Mouse (Mus musculus): ENCODE measurements at regions not wholly inside any gene's neighbourhood (a gene's known extent, or its start where the extent isn't known, plus 50 kb on each side); places are given as distances from the start of the nearest gene placed in this dataset.

DNA sequence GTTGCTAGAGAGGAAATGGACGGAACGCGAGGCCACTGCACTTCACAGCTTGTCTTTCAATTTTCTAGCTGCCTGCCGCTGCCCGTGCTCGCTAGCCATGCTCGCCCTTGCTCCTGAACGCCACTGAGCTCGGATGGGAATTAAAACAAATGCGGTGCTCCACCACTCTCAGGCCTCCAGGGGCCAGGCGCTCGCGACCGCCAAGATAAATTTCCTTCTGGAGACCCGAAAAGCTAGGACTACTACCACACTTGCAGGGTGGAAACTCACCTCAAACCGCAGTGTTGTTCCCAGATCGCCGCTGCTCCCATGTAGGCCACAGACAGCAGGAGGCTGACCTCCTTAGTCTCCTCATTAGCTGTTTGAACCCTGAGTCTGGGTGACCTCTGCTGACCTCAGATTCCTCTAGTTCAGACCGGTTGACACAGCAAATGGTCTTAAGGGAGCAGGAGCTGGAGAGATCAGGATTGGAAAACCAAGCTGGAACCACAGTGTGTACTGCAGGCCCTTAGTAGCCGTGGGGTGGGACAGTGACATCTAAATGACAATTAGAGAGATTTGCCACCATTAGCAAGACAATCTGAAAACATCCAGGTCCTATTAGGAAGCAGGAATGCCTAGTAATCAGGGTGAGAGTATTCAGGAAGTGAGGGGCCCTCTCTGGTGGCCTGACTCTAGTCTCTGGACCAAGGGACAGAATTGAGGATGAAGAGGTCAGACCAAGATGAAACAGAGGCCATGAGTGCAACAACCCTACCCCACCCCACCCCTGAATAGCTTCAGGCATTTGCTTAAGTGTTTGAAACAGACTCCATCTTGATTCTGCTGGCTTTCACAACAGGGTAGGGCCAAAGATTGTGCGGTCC lies 94.1 kb downstream of the Fam53a start:
- Histone ChIP-seq H3K27ac (ENCODE audit: low read depth, low read length) (no peak overlapping the region), H3K9ac (ENCODE audit: low read length) (no peak overlapping the region), H3K9me3 (ENCODE audit: control insufficient read depth, low read length) (no peaks in the 10 kb centered on the region), H3K4me2 (ENCODE audit: low read depth, low read length, severe bottlenecking) (peak overlapping the region; percentile 24; the same call in 1 of the 2 replicates), H3K4me1 (replicated peaks; ENCODE audit: control insufficient read depth, insufficient read depth, low read length) (peaks cover 5% of the 10 kb centered on the region; the same call in 1 of the 2 replicates), H3K36me3 (ENCODE audit: control insufficient read depth, insufficient read depth, low read length) (no peaks in the 10 kb centered on the region), H3K4me3 (ENCODE audit: low read depth, low read length) (no peak overlapping the region), H3K27me3 (ENCODE audit: control insufficient read depth, insufficient read depth, low read length) (peaks cover 85% of the 10 kb centered on the region)
- 5% methylated on average over 21 of the region's 21 CpGs for WGBS
- no peak for DNase-seq (ENCODE audit: low spot score)
- ATAC-seq (replicated peaks; ENCODE audit: low FRiP score), result no peak

DNA sequence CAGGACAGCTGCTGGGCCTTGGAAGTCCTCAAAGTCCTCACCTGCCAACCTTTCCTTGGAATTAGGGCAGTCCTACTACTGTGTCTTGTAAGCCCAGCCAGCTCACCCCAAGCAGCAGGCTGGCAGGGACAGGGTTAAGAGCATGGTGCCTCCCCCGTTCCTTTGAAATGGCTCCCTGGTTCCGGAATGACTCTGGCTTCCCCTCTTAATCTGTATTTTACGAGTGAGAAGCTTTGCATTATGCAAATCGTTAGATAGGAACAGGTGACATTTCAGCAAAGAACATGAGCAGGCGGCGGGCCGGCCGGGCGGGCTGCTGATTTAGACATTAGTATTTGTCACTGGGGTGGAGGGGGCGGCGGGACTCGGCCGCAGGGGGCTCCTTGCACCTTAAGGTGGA lies 95.1 kb downstream of the Fam53a start:
- no peak for ATAC-seq (replicated peaks; ENCODE audit: low FRiP score)
- Histone ChIP-seq H3K27me3 (ENCODE audit: control insufficient read depth, insufficient read depth, low read length) (peaks cover 76% of the 10 kb centered on the region), H3K9me3 (ENCODE audit: control insufficient read depth, low read length) (no peaks in the 10 kb centered on the region), H3K9ac (ENCODE audit: low read length) (no peak overlapping the region), H3K4me2 (ENCODE audit: low read depth, low read length, severe bottlenecking) (peak overlapping the region; percentile 24; the same call in 1 of the 2 replicates), H3K36me3 (ENCODE audit: control insufficient read depth, insufficient read depth, low read length) (no peaks in the 10 kb centered on the region), H3K4me3 (ENCODE audit: low read depth, low read length) (no peak overlapping the region), H3K27ac (ENCODE audit: low read depth, low read length) (no peak overlapping the region), H3K4me1 (replicated peaks; ENCODE audit: control insufficient read depth, insufficient read depth, low read length) (peaks cover 5% of the 10 kb centered on the region; the same call in 1 of the 2 replicates)
- WGBS, result 3% methylated on average over 12 of the region's 13 CpGs
- DNase-seq (ENCODE audit: low spot score), result no peak

DNA sequence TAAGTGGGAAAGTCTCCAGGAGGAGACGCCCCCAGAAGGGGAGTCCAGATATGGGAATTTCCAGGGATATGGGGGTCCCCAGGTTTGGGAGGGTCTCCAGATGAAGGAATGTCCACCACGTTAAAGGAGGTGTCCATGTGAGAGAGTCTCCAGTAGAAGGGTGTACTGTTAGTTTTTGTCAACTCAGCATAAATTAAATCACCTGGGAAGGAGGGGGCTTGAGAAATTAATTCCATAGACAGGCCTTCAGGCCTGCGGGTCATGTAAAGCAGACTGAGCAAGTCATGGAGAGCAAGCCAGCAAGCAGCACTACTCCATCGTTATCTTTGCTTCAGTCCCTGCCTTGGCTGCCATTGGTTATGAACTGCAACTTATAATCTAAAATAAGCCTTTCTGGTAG lies 96.2 kb downstream of the Fam53a start:
- 94% methylated on average over 4 of the region's 4 CpGs for WGBS
- Histone ChIP-seq H3K4me1 (replicated peaks; ENCODE audit: control insufficient read depth, insufficient read depth, low read length) (peaks cover 5% of the 10 kb centered on the region; the same call in 1 of the 2 replicates), H3K4me3 (ENCODE audit: low read depth, low read length) (no peak overlapping the region), H3K4me2 (ENCODE audit: low read depth, low read length, severe bottlenecking) (no peak overlapping the region), H3K9me3 (ENCODE audit: control insufficient read depth, low read length) (no peaks in the 10 kb centered on the region), H3K36me3 (ENCODE audit: control insufficient read depth, insufficient read depth, low read length) (no peaks in the 10 kb centered on the region), H3K9ac (ENCODE audit: low read length) (no peak overlapping the region), H3K27me3 (ENCODE audit: control insufficient read depth, insufficient read depth, low read length) (peaks cover 72% of the 10 kb centered on the region), H3K27ac (ENCODE audit: low read depth, low read length) (no peak overlapping the region)
- no peak for DNase-seq (ENCODE audit: low spot score)
- no peak for ATAC-seq (replicated peaks; ENCODE audit: low FRiP score)

DNA sequence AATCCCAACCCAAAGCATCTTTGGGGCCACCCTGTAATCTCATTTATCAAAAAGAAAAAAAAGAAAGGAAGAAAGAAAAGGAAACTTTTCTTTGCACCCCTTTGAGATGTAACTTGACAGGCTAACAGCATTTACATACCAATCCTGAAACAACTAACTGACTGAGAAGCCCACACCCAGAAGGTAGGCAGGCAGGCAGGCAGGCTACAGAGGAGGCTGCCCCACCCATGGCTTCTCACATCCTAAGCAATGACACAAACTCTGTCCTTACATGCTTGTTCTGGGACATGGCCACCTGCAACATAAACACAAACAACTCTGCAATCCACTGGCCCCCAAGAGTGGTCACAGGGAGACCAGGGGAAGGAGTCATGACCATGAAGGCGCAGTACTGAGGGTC lies 97.5 kb upstream of the Nkx1-1 start:
- Histone ChIP-seq H3K9ac (ENCODE audit: low read length) (no peak overlapping the region), H3K4me3 (ENCODE audit: low read depth, low read length) (no peak overlapping the region)
- WGBS, result 94% methylated on average over 1 of the region's 1 CpGs

DNA sequence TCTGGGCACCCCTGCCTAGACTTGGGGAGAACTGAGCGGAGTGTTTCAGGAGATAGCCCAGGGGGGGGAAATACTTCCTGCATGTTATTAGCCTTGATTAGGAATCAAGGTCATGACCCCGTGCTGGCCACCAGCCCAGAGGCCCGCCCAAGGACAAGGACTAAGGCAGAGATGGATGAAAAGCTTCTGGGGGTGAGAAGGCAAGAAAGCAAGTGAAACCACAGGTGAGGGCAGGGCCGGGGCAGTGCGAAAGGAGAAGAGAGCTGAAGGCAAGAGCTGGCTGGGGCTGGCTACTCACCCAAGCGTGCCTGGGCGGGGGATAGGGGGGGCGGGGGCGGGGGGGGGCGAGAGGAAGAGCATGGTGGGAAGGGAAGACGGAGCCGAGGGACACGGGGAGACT lies 96.0 kb upstream of the Nkx1-1 start:
- H3K27ac ChIP-seq (ENCODE audit: low read depth, low read length), result no peak overlapping the region
- peaks cover 47% of the 10 kb centered on the region for H3K27me3 ChIP-seq (ENCODE audit: control insufficient read depth, insufficient read depth, low read length)
- H3K36me3 ChIP-seq (ENCODE audit: control insufficient read depth, insufficient read depth, low read length), result no peaks in the 10 kb centered on the region

More for the DNA sequence above, 97.5 kb upstream of the Nkx1-1 start:
- Histone ChIP-seq H3K4me1 (replicated peaks; ENCODE audit: control insufficient read depth, insufficient read depth, low read length) (peaks cover 5% of the 10 kb centered on the region; the same call in 1 of the 2 replicates), H3K27me3 (ENCODE audit: control insufficient read depth, insufficient read depth, low read length) (peaks cover 61% of the 10 kb centered on the region), H3K27ac (ENCODE audit: low read depth, low read length) (no peak overlapping the region), H3K36me3 (ENCODE audit: control insufficient read depth, insufficient read depth, low read length) (no peaks in the 10 kb centered on the region), H3K9me3 (ENCODE audit: control insufficient read depth, low read length) (no peaks in the 10 kb centered on the region), H3K4me2 (ENCODE audit: low read depth, low read length, severe bottlenecking) (no peak overlapping the region)
- DNase-seq (ENCODE audit: low spot score) (no peak), ATAC-seq (replicated peaks; ENCODE audit: low FRiP score) (no peak)

DNA sequence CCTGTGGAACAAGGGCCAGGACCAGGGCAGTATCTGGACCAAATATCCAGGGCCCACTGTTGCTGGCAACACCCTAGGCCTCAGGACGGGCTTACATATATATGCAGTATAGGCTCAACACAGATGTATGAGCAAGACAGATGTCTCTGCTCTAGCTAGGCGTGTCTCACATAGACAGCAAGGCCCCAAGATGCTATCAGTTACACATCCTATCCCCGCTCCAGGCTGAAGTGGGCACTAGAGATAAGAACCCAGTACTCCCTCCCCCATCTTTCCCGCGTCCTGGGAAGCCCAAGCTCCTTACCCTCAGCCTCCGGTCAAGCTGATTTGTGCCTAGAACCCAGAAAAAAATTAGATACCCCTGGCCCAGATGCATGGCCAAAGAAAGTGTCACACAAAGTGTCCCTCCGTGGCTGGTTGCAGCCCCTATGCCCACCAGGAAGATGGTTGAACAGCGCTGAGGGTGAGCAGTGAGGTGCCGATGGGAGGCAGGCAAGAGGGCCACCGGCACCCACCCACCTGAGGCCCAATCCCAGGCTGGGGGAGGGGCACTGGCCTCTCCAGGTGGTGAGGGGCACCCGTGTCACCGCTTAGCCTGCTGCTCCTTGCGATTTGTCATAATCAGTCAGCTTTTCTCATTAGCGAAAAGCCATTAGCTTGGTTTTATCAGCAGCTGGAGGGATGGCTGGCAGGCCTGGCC lies 95.3 kb upstream of the Nkx1-1 start:
- Histone ChIP-seq H3K36me3 (ENCODE audit: control insufficient read depth, insufficient read depth, low read length) (no peaks in the 10 kb centered on the region), H3K9ac (ENCODE audit: low read length) (no peak overlapping the region), H3K4me1 (replicated peaks; ENCODE audit: control insufficient read depth, insufficient read depth, low read length) (no peaks in the 10 kb centered on the region; the same call in 1 of the 2 replicates), H3K27me3 (ENCODE audit: control insufficient read depth, insufficient read depth, low read length) (peaks cover 41% of the 10 kb centered on the region), H3K27ac (ENCODE audit: low read depth, low read length) (no peak overlapping the region), H3K4me3 (ENCODE audit: low read depth, low read length) (no peak overlapping the region), H3K9me3 (ENCODE audit: control insufficient read depth, low read length) (no peaks in the 10 kb centered on the region), H3K4me2 (ENCODE audit: low read depth, low read length, severe bottlenecking) (no peak overlapping the region)
- ATAC-seq (replicated peaks; ENCODE audit: low FRiP score) (no peak), DNase-seq (ENCODE audit: low spot score) (no peak)
- 73% methylated on average over 14 of the region's 14 CpGs for WGBS

More for the DNA sequence above, 96.0 kb upstream of the Nkx1-1 start:
- H3K9me3 ChIP-seq (ENCODE audit: control insufficient read depth, low read length), result no peaks in the 10 kb centered on the region
- WGBS, result 40% methylated on average over 10 of the region's 13 CpGs
- H3K4me2 ChIP-seq (ENCODE audit: low read depth, low read length, severe bottlenecking), result no peak overlapping the region
- DNase-seq (ENCODE audit: low spot score) (no peak), ATAC-seq (replicated peaks; ENCODE audit: low FRiP score) (no peak)
- no peak overlapping the region for H3K4me3 ChIP-seq (ENCODE audit: low read depth, low read length)
- H3K9ac ChIP-seq (ENCODE audit: low read length), result no peak overlapping the region
- peaks cover 3% of the 10 kb centered on the region; the same call in 1 of the 2 replicates for H3K4me1 ChIP-seq (replicated peaks; ENCODE audit: control insufficient read depth, insufficient read depth, low read length)

DNA sequence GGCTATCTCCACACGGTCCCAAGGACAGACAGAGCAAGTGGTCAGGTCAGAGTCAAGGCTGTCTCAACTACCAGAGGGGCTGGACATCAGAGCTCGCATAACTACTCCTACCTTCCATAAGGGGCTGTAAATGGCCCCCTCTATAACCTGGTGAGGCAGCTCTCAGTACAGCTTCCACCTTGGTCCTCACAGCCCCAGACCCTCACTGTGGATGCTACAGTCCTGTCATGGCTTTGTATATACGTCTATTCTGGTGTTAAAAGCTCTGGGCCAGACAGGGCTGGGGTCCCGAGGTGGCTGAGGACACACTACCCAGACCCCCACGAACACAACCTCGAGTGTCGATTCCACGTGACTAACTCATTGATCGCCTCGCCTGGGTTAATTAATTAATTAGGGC lies 94.0 kb upstream of the Nkx1-1 start:
- Histone ChIP-seq H3K27ac (ENCODE audit: low read depth, low read length) (no peak overlapping the region), H3K9me3 (ENCODE audit: control insufficient read depth, low read length) (no peaks in the 10 kb centered on the region), H3K4me3 (ENCODE audit: low read depth, low read length) (no peak overlapping the region), H3K9ac (ENCODE audit: low read length) (no peak overlapping the region), H3K27me3 (ENCODE audit: control insufficient read depth, insufficient read depth, low read length) (peaks cover 28% of the 10 kb centered on the region), H3K4me1 (replicated peaks; ENCODE audit: control insufficient read depth, insufficient read depth, low read length) (no peaks in the 10 kb centered on the region; the same call in 1 of the 2 replicates), H3K4me2 (ENCODE audit: low read depth, low read length, severe bottlenecking) (no peak overlapping the region), H3K36me3 (ENCODE audit: control insufficient read depth, insufficient read depth, low read length) (no peaks in the 10 kb centered on the region)
- WGBS, result 62% methylated on average over 10 of the region's 10 CpGs
- no peak for ATAC-seq (replicated peaks; ENCODE audit: low FRiP score)
- DNase-seq (ENCODE audit: low spot score), result no peak

DNA sequence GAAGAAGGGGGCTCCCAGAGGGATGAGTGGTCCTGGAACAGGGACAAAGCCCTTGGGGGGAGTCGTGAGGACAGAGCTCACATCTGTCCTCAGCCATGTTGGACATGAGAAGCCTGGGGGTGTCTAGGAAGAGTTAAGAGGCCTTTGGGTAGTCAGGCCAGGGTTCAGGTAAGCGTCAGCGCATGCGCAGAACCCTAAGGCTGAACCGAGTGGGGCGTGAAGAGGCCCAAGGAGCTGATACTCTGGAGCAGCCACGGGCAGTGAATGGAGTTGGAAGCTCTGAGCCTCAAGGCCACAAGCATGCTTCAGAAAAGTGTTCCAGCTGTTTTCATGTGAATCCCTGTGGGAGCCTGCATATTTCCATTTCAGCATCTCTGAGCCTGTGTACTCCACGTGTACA lies 93.5 kb upstream of the Nkx1-1 start:
- DNase-seq (ENCODE audit: low spot score), result no peak
- H3K27ac ChIP-seq (ENCODE audit: low read depth, low read length), result no peak overlapping the region
- no peaks in the 10 kb centered on the region for H3K36me3 ChIP-seq (ENCODE audit: control insufficient read depth, insufficient read depth, low read length)
- no peak overlapping the region for H3K4me3 ChIP-seq (ENCODE audit: low read depth, low read length)
- no peaks in the 10 kb centered on the region for H3K9me3 ChIP-seq (ENCODE audit: control insufficient read depth, low read length)
- ATAC-seq (replicated peaks; ENCODE audit: low FRiP score), result no peak
- 90% methylated on average over 8 of the region's 8 CpGs for WGBS
- no peaks in the 10 kb centered on the region; the same call in 1 of the 2 replicates for H3K4me1 ChIP-seq (replicated peaks; ENCODE audit: control insufficient read depth, insufficient read depth, low read length)
- H3K27me3 ChIP-seq (ENCODE audit: control insufficient read depth, insufficient read depth, low read length), result peaks cover 25% of the 10 kb centered on the region
- no peak overlapping the region for H3K4me2 ChIP-seq (ENCODE audit: low read depth, low read length, severe bottlenecking)
- H3K9ac ChIP-seq (ENCODE audit: low read length), result no peak overlapping the region
